Mouse (Mus musculus): ENCODE measurements around the gene Srp68.

DNA sequence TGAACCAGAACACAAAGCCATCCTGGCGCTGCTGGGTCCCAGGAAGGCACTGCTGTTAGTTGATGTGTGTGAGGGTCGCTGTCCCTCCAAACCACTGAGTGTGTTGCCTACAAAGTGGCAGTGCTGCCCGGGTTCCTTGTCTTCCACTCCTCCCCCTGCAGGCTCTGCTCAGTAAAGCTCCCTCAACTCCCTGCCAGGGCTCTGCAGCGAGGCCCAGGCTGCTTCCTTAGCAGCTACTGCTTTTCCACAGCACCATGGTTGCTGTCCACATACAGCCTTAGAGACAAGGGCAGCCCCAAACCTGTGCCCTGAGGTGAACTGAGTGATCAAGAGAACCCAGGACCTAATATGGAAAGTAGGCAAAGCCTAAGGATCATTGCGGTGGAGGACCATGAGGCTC lies 13.3 kb upstream of the Srp68 start:
- no peak for TF ChIP-seq EP300 (IDR thresholded peaks at IDR 0.05; ENCODE audit: low read depth in 1 of 2, low read length in 2 of 2)
- no peak for TF ChIP-seq CTCF (IDR thresholded peaks at IDR 0.05 in 2 of 3, conservative IDR thresholded peaks at IDR 0.05 in 1 of 3; ENCODE audit: control insufficient read depth in 1 of 3, insufficient read depth in 1 of 3, low read depth in 2 of 3, low read length in 3 of 3, poor library complexity in 1 of 3, severe bottlenecking in 1 of 3)
- TF ChIP-seq GATA1 (IDR thresholded peaks at IDR 0.05; ENCODE audit: low read depth, low read length): no peak
- no peak for TF ChIP-seq ZNF384 (IDR thresholded peaks at IDR 0.05; ENCODE audit: low read depth, low read length)
- TF ChIP-seq MAZ (IDR thresholded peaks at IDR 0.05; ENCODE audit: low read depth, low read length): no peak
- TF ChIP-seq SIN3A (IDR thresholded peaks at IDR 0.05; ENCODE audit: low read length): no peak
- TF ChIP-seq ZMIZ1 (IDR thresholded peaks at IDR 0.05; ENCODE audit: low read depth, low read length): no peak
- TF ChIP-seq NRF1 (IDR thresholded peaks at IDR 0.05; ENCODE audit: insufficient read depth, low read depth, low read length, poor library complexity, severe bottlenecking): no peak
- TF ChIP-seq TCF12 (IDR thresholded peaks at IDR 0.05; ENCODE audit: low read depth, low read length): no peak
- no peak for TF ChIP-seq BHLHE40 (IDR thresholded peaks at IDR 0.05; ENCODE audit: borderline replicate concordance, low read depth, low read length)
- TF ChIP-seq MEF2A (IDR thresholded peaks at IDR 0.05; ENCODE audit: extremely low read depth, insufficient replicate concordance, low read depth, low read length, poor library complexity, severe bottlenecking): no peak
- TF ChIP-seq POLR2A (IDR thresholded peaks at IDR 0.05; ENCODE audit: control insufficient read depth in 1 of 2, insufficient read depth in 1 of 2, low read depth in 1 of 2, low read length in 2 of 2, poor library complexity in 1 of 2): no peak
- TF ChIP-seq UBTF (IDR thresholded peaks at IDR 0.05; ENCODE audit: borderline replicate concordance, insufficient read depth, low read depth, low read length): no peak
- TF ChIP-seq MAX (IDR thresholded peaks at IDR 0.05; ENCODE audit: low read length): no peak
